Mouse (Mus musculus) stomach, postnatal 0 days (tissue): ENCODE measurements around the gene Gm960.

Experiments
- CTCF ChIP-seq: IDR thresholded peaks from 2 replicates; pipeline ENCODE4 v1.5.1; 2016; ENCODE audit warnings: antibody characterized with exemption, low read depth, mild to moderate bottlenecking, moderate library complexity
- EP300 ChIP-seq: optimal IDR thresholded peaks from 2 replicates; pipeline ENCODE3; 2016; ENCODE audit warnings: antibody characterized with exemption

DNA sequence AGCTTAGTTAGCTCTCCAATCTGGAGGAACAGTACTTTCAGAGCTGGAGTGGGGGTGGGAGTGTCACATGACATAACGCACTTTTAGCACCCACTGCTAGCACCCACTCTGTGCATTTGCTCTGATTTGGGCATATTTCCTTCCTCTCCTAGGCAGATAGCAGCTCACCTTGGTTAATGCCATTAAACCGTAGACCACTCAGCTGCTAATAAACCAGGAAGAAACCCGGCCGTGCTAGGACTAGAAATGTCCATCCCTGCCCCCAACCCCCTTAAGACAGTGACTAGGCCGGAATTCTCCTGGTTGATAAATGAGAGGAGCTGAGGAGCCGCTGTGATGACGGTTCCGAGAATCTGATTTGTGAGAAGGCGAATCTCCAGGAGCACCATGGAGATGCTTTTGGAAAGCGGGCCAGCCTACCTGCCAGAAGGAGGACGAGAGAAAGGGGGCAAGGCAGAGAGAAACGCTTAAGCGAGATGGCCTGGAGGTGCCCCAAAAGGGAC lies 12.7 kb upstream of the Gm960 start, which contains the start of gene Sptbn2:
- TF ChIP-seq CTCF: no peak
- TF ChIP-seq EP300: no peak
